Mouse (Mus musculus) liver, adult 2 months (tissue): ENCODE measurements around the gene Tmem131l.

Experiments
- CTCF ChIP-seq: fragments of 200-500 bp; IDR thresholded peaks from 2 replicates; pipeline ENCODE4 v1.5.1; 2011; ENCODE audit warnings: low read depth, low read length, control low read depth
- POLR2A ChIP-seq: fragments of 200-500 bp; IDR thresholded peaks from 2 replicates; pipeline ENCODE4 v1.6.1; 2011; ENCODE audit warnings: low read length, control low read depth; ENCODE audit not compliant: insufficient read depth; ENCODE audit errors: extremely low read depth

- TF ChIP-seq POLR2A (no peak), CTCF (no peak)
Measured at GRCm38 (mm10) chr3:84027691-84028159, 12.2 kb downstream of the Tmem131l start.
